Mouse (Mus musculus) midbrain, postnatal 0 days (tissue): ENCODE data around the gene Cux2. TPM values are rescaled to one million over a fixed set of nuclear protein-coding genes. Genes with fewer than 3 reads are reported as not detected.
A peak's percentile ranks its signal among the peaks of the same experiment; 100 is the strongest.

Experiments used
- ATAC-seq: fragments of 200-750 bp; cut with Nextera tagmentation; 2 replicates; pipeline ENCODE4 v1.8.0; 2017; ENCODE audit warnings: moderate number of reproducible peaks, mild to moderate bottlenecking, moderate TSS enrichment, moderate library complexity; ENCODE audit not compliant: low FRiP score
- DNase-seq: peaks from one replicate; pipeline ENCODE4 v3.0.0-alpha.2; 2015; ENCODE audit warnings: low spot score
- H3K27ac ChIP-seq: fragments of 300-500 bp; sonication (generic); 2 replicates; pipeline ENCODE4 v1.5.1; 2014; ENCODE audit warnings: low read depth, mild to moderate bottlenecking, low read length, mixed read lengths
- H3K27me3 ChIP-seq: fragments of 300-500 bp; sonication (generic); 2 replicates; pipeline ENCODE4 v1.6.1; 2014; ENCODE audit warnings: low read length, control low read depth, mixed read lengths; ENCODE audit not compliant: insufficient read depth
- H3K36me3 ChIP-seq: fragments of 300-500 bp; sonication (generic); 2 replicates; pipeline ENCODE4 v1.6.1; 2014; ENCODE audit warnings: low read length, control low read depth, mixed read lengths; ENCODE audit not compliant: insufficient read depth
- H3K4me1 ChIP-seq: fragments of 300-500 bp; sonication (generic); 2 replicates; pipeline ENCODE4 v1.6.1; 2014; ENCODE audit warnings: mild to moderate bottlenecking, control low read depth, antibody characterized with exemption, low read length, mixed read lengths; ENCODE audit not compliant: insufficient read depth
- H3K4me2 ChIP-seq: fragments of 300-500 bp; sonication (generic); 2 replicates; pipeline ENCODE4 v1.6.1; 2014; ENCODE audit warnings: low read depth, mild to moderate bottlenecking, low read length, mixed read lengths; ENCODE audit not compliant: poor library complexity, severe bottlenecking
- H3K4me3 ChIP-seq: fragments of 300-500 bp; sonication (generic); 2 replicates; pipeline ENCODE4 v1.5.1; 2014; ENCODE audit warnings: low read depth, mild to moderate bottlenecking, low read length, moderate library complexity
- H3K9ac ChIP-seq: fragments of 300-500 bp; sonication (generic); replicated peaks from 2 replicates; pipeline ENCODE4 v1.6.1; 2014; ENCODE audit warnings: mild to moderate bottlenecking, low read length, moderate library complexity, mixed read lengths; ENCODE audit not compliant: poor library complexity, severe bottlenecking
- H3K9me3 ChIP-seq: fragments of 300-500 bp; sonication (generic); 2 replicates; pipeline ENCODE4 v1.6.1; 2016; ENCODE audit warnings: low read length, control low read depth
- CTCF ChIP-seq: IDR thresholded peaks from 2 replicates; pipeline ENCODE4 v1.5.1; 2016; ENCODE audit warnings: antibody characterized with exemption, mild to moderate bottlenecking
- WGBS: fragments of 180-500 bp; shearing (Covaris S2); extraction: QIAGEN DNeasy Blood & Tissue Kit; methylation state at CpG from one replicate; pipeline ENCODE4 v1.1.7; 2014; 5-methylcytosine and 5-hydroxymethylcytosine counted together
- polyA plus RNA-seq: library from polyadenylated mRNA; unstranded; fragments of >200 nt; fragmentation: Nextera tagmentation; extraction: Ambion mirVana; gene quantifications from 2 replicates; pipeline ENCODE4 v1.2.1, GENCODE M21; 2015
- total RNA-seq: library from RNA; depleted of rRNA; stranded (reverse); fragments of >200 nt; gene quantifications from 2 replicates; pipeline ENCODE4 v1.2.3, GENCODE M21; 2014

Gene Cux2
- total and polyA plus RNA-seq, 2 experiments from 2014 or later, result 17.4 to 40.1 TPM

- peaks cover 5% of the 10 kb centered on the region; the same call in 1 of the 2 replicates for H3K4me1 ChIP-seq
- H3K36me3 ChIP-seq, result peaks cover 3% of the 10 kb centered on the region; the same call in 1 of the 2 replicates
- no peak overlapping the region for H3K9ac ChIP-seq
- ATAC-seq (no peak), DNase-seq (no peak)
- WGBS, result 85% methylated on average over 17 of the region's 17 CpGs
- no peak overlapping the region for H3K4me2 ChIP-seq
- no peak for TF ChIP-seq CTCF
- no peak overlapping the region for H3K27ac ChIP-seq
- no peaks in the 10 kb centered on the region for H3K9me3 ChIP-seq
- no peaks in the 10 kb centered on the region for H3K27me3 ChIP-seq
- no peak overlapping the region for H3K4me3 ChIP-seq
Measured at GRCm38 (mm10) chr5:121922942-121923826, 126.7 kb downstream of the Cux2 start.

GRCm38 (mm10) chr5:121919216-121919615, 130.7 kb downstream of the Cux2 start:
- 73% methylated on average over 7 of the region's 7 CpGs for whole genome bisulfite sequencing
- no peak overlapping the region for H3K27ac ChIP-seq
- H3K36me3 ChIP-seq, result peaks cover 3% of the 10 kb centered on the region; the same call in 1 of the 2 replicates
- no peak overlapping the region for H3K4me3 ChIP-seq
- no peaks in the 10 kb centered on the region for H3K4me1 ChIP-seq
- no peak for TF ChIP-seq CTCF
- no peak for ATAC-seq
- DNase-seq, result peak; percentile 30
- H3K27me3 ChIP-seq, result no peaks in the 10 kb centered on the region
- H3K4me2 ChIP-seq, result no peak overlapping the region
- H3K9ac ChIP-seq, result no peak overlapping the region
- no peaks in the 10 kb centered on the region for H3K9me3 ChIP-seq

GRCm38 (mm10) chr5:121916813-121917212, 133.1 kb downstream of the Cux2 start:
- H3K9ac ChIP-seq, result no peak overlapping the region
- ATAC-seq (no peak), DNase-seq (no peak)
- no peak overlapping the region for H3K27ac ChIP-seq
- no peak overlapping the region for H3K4me3 ChIP-seq
- no peak overlapping the region for H3K4me2 ChIP-seq
- TF ChIP-seq CTCF, result no peak
- no peaks in the 10 kb centered on the region for H3K9me3 ChIP-seq
- peaks cover 3% of the 10 kb centered on the region; the same call in 1 of the 2 replicates for H3K36me3 ChIP-seq
- no peaks in the 10 kb centered on the region for H3K27me3 ChIP-seq
- WGBS, result 92% methylated on average over 4 of the region's 4 CpGs
- no peaks in the 10 kb centered on the region for H3K4me1 ChIP-seq

- 48% methylated on average over 23 of the region's 23 CpGs for WGBS
- DNase-seq, result no peak
- Histone ChIP-seq H3K9ac (no peak overlapping the region), H3K4me3 (no peak overlapping the region), H3K27me3 (no peaks in the 10 kb centered on the region), H3K36me3 (peaks cover 3% of the 10 kb centered on the region; the same call in 1 of the 2 replicates), H3K4me2 (no peak overlapping the region), H3K9me3 (no peaks in the 10 kb centered on the region), H3K4me1 (no peaks in the 10 kb centered on the region), H3K27ac (no peak overlapping the region)
- no peak for TF ChIP-seq CTCF
- no peak for ATAC-seq
Measured at GRCm38 (mm10) chr5:121913999-121914398, 135.9 kb downstream of the Cux2 start.

- Histone ChIP-seq H3K27me3 (no peaks in the 10 kb centered on the region), H3K9ac (no peak overlapping the region), H3K36me3 (no peaks in the 10 kb centered on the region), H3K4me3 (no peak overlapping the region), H3K4me2 (no peak overlapping the region), H3K9me3 (no peaks in the 10 kb centered on the region), H3K27ac (no peak overlapping the region), H3K4me1 (no peaks in the 10 kb centered on the region)
- peak; percentile 59 for DNase-seq
- no peak for TF ChIP-seq CTCF
- 78% methylated on average over 21 of the region's 21 CpGs for WGBS
- no peak for ATAC-seq
Measured at GRCm38 (mm10) chr5:121909226-121909985, 140.5 kb downstream of the Cux2 start.

- Histone ChIP-seq H3K36me3 (no peaks in the 10 kb centered on the region), H3K4me1 (no peaks in the 10 kb centered on the region), H3K27ac (no peak overlapping the region), H3K9me3 (no peaks in the 10 kb centered on the region), H3K4me3 (no peak overlapping the region), H3K4me2 (no peak overlapping the region), H3K9ac (no peak overlapping the region), H3K27me3 (no peaks in the 10 kb centered on the region)
- DNase-seq (no peak), ATAC-seq (no peak)
- WGBS, result 78% methylated on average over 17 of the region's 17 CpGs
- TF ChIP-seq CTCF, result no peak
Measured at GRCm38 (mm10) chr5:121905671-121906070, 144.2 kb downstream of the Cux2 start.
